Mouse (Mus musculus) forebrain, embryonic 14.5 days (tissue): Measurements from ENCODE around the gene Olfr922. TPM values are rescaled to one million over a fixed set of nuclear protein-coding genes. Genes with fewer than 3 reads are reported as not detected.

Source experiments
- ATAC-seq: fragments of 200-750 bp; cut with Nextera tagmentation; 2 replicates; pipeline ENCODE4 v1.8.0; 2017; ENCODE audit warnings: mild to moderate bottlenecking, moderate library complexity
- DNase-seq: peaks from one replicate; pipeline ENCODE4 v3.0.0-alpha.2; 2015; ENCODE audit warnings: low spot score
- H3K27ac ChIP-seq: fragments of 300-500 bp; sonication (generic); 2 replicates; pipeline ENCODE4 v1.5.1; 2014; ENCODE audit warnings: low read depth, mild to moderate bottlenecking, control low read depth, low read length, moderate library complexity
- H3K27me3 ChIP-seq: fragments of 300-500 bp; sonication (generic); replicated peaks from 2 replicates; pipeline ENCODE4 v1.6.1; 2014; ENCODE audit warnings: low read length, control low read depth, mixed read lengths; ENCODE audit not compliant: control insufficient read depth, insufficient read depth
- H3K36me3 ChIP-seq: fragments of 300-500 bp; sonication (generic); 2 replicates; pipeline ENCODE4 v1.6.1; 2014; ENCODE audit warnings: low read length, control low read depth; ENCODE audit not compliant: control insufficient read depth, insufficient read depth
- H3K4me1 ChIP-seq: fragments of 300-500 bp; sonication (generic); 2 replicates; pipeline ENCODE4 v1.6.1; 2014; ENCODE audit warnings: antibody characterized with exemption, low read length, control low read depth; ENCODE audit not compliant: control insufficient read depth, insufficient read depth
- H3K4me2 ChIP-seq: fragments of 300-500 bp; sonication (generic); 2 replicates; pipeline ENCODE4 v1.6.1; 2014; ENCODE audit warnings: mild to moderate bottlenecking, control low read depth, low read length
- H3K4me3 ChIP-seq: fragments of 300-500 bp; sonication (generic); 2 replicates; pipeline ENCODE4 v1.5.1; 2014; ENCODE audit warnings: low read depth, low read length, control low read depth
- H3K9ac ChIP-seq: fragments of 300-500 bp; sonication (generic); 2 replicates; pipeline ENCODE4 v1.6.1; 2014; ENCODE audit warnings: mild to moderate bottlenecking, low read length, control low read depth, moderate library complexity
- H3K9me3 ChIP-seq: fragments of 300-500 bp; sonication (generic); replicated peaks from 2 replicates; pipeline ENCODE4 v1.6.1; 2016; ENCODE audit warnings: low read length, control low read depth, mixed read lengths; ENCODE audit not compliant: control insufficient read depth
- WGBS: fragments of 180-500 bp; shearing (Covaris S2); extraction: QIAGEN DNeasy Blood & Tissue Kit; methylation state at CpG from one replicate; pipeline ENCODE4 v1.1.7; 2014; 5-methylcytosine and 5-hydroxymethylcytosine counted together
- polyA plus RNA-seq: library from polyadenylated mRNA; unstranded; fragments of >200 nt; fragmentation: Nextera tagmentation; extraction: Ambion mirVana; gene quantifications from 2 replicates; pipeline ENCODE4 v1.2.1, GENCODE M21; 2014

Gene Olfr922
- not detected in 2 replicates for polyA plus RNA-seq

GRCm38 (mm10) chr9:38814314-38814713 is at the start of gene Olfr922:
Gene Olfr922 (plus strand): TSS chr9:38814614.
- H3K36me3 ChIP-seq: no peaks in the 10 kb centered on the region
- 72% methylated on average over 2 of the region's 2 CpGs for WGBS
- H3K4me1 ChIP-seq: no peaks in the 10 kb centered on the region
- no peaks in the 10 kb centered on the region for H3K27me3 ChIP-seq
- DNase-seq: no peak
- H3K4me2 ChIP-seq: no peak within 1 kb of the TSS
- H3K9ac ChIP-seq: no peak within 1 kb of the TSS
- ATAC-seq: no peak
- no peaks in the 10 kb centered on the region for H3K9me3 ChIP-seq
- H3K27ac ChIP-seq: no peak within 1 kb of the TSS
- no peak within 1 kb of the TSS for H3K4me3 ChIP-seq

GRCm38 (mm10) chr9:38772768-38773167 is 41.6 kb upstream of the Olfr922 start, which contains the start of gene Olfr921:
Gene Olfr921 (plus strand): TSS chr9:38773068.
- no peaks in the 10 kb centered on the region for H3K27me3 ChIP-seq
- no peaks in the 10 kb centered on the region for H3K4me1 ChIP-seq
- H3K27ac ChIP-seq: no peak within 1 kb of the TSS
- ATAC-seq (no peak), DNase-seq (no peak)
- H3K9ac ChIP-seq: no peak within 1 kb of the TSS
- H3K4me3 ChIP-seq: no peak within 1 kb of the TSS
- H3K4me2 ChIP-seq: no peak within 1 kb of the TSS
- no peaks in the 10 kb centered on the region for H3K36me3 ChIP-seq
- no peaks in the 10 kb centered on the region for H3K9me3 ChIP-seq

DNA sequence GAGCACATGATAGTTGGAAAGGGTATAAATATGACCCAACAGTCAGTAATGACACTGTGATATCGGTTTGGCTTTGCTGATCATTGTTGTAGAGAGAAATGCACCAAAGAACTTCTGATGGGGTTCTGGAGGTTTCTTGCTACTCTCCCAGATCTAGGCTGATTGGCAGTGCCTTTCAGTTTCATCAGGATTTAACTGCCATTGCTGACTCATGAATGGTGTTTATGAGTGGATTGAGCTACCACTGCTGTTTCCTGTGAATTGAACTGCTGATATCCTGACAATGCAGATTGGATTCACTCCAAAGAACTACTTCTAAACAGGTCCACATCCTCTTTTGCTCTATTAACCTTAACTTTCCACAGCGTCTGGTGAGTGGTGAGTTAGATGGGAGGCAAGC is 21.7 kb upstream of the Olfr922 start:
- no peaks in the 10 kb centered on the region for H3K36me3 ChIP-seq
- no peaks in the 10 kb centered on the region for H3K27me3 ChIP-seq
- 82% methylated on average over 2 of the region's 2 CpGs for WGBS
- H3K9ac ChIP-seq: no peak overlapping the region
- no peak overlapping the region for H3K27ac ChIP-seq
- H3K9me3 ChIP-seq: no peaks in the 10 kb centered on the region
- DNase-seq (no peak), ATAC-seq (no peak)
- no peak overlapping the region for H3K4me3 ChIP-seq
- no peaks in the 10 kb centered on the region for H3K4me1 ChIP-seq
- no peak overlapping the region for H3K4me2 ChIP-seq

- Histone ChIP-seq H3K27me3 (no peaks in the 10 kb centered on the region), H3K9ac (no peak overlapping the region), H3K4me1 (no peaks in the 10 kb centered on the region), H3K4me2 (no peak overlapping the region), H3K4me3 (no peak overlapping the region), H3K27ac (no peak overlapping the region), H3K36me3 (no peaks in the 10 kb centered on the region), H3K9me3 (no peaks in the 10 kb centered on the region)
- no peak for ATAC-seq
- DNase-seq: peak; percentile 49
Observed at GRCm38 (mm10) chr9:38805696-38806095, 8.7 kb upstream of the Olfr922 start.

DNA sequence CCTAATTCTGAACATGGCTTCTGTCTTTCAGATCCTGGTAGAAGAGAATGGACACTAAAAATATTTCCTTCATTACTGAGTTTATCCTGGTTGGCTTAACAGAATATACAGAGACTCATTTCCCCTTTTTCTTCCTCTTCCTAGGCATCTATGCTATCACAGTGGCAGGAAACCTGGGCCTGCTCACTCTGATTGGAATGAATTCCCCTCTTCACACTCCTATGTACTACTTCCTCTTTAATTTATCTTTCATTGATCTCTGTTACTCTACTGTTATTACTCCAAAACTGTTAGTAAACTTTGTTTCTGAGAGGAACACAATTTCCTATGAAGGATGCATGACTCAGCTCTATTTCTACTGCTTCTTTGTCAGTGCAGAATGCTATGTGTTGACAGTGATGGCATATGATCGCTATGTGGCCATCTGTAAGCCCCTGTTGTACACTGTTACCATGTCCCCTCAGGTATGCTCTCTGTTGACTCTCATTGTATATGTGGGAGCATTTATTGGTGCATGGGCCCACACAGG is 1.1 kb downstream of the Olfr922 start:
- Histone ChIP-seq H3K27ac (no peak overlapping the region), H3K4me3 (no peak overlapping the region), H3K27me3 (no peaks in the 10 kb centered on the region), H3K9me3 (no peaks in the 10 kb centered on the region), H3K9ac (no peak overlapping the region), H3K4me1 (no peaks in the 10 kb centered on the region), H3K36me3 (no peaks in the 10 kb centered on the region), H3K4me2 (no peak overlapping the region)
- DNase-seq: no peak
- no peak for ATAC-seq
- WGBS: 86% methylated on average over 1 of the region's 1 CpGs

DNA sequence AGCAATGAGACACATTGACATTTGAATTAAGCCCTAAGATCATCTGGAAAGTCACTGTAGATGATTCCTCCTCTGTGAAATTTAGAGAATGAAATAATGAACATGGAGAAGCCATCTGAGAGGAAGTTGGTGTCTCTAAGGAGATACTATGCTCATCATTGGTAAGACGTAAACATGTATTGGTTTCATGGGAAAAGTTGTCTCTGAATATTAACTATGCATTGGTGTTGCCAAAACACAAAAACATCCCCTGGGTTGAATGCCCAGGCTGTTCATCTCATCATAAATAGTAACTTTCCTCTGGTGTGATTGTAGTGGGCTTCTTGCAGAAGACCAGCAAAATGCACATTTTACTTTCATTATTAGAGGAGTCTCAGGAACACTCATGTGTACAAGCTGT is 11.8 kb downstream of the Olfr922 start, which contains the start of gene Olfr923:
Gene Olfr923, plus strand, starts transcription at position 301 of the 400 bp plus-strand sequence.
- Histone ChIP-seq H3K9me3 (no peaks in the 10 kb centered on the region), H3K4me1 (no peaks in the 10 kb centered on the region), H3K4me3 (no peak within 1 kb of the TSS), H3K27me3 (no peaks in the 10 kb centered on the region), H3K4me2 (no peak within 1 kb of the TSS), H3K27ac (no peak within 1 kb of the TSS), H3K36me3 (no peaks in the 10 kb centered on the region), H3K9ac (no peak within 1 kb of the TSS)
- WGBS: 91% methylated on average over 1 of the region's 1 CpGs
- ATAC-seq: no peak
- DNase-seq: no peak

DNA sequence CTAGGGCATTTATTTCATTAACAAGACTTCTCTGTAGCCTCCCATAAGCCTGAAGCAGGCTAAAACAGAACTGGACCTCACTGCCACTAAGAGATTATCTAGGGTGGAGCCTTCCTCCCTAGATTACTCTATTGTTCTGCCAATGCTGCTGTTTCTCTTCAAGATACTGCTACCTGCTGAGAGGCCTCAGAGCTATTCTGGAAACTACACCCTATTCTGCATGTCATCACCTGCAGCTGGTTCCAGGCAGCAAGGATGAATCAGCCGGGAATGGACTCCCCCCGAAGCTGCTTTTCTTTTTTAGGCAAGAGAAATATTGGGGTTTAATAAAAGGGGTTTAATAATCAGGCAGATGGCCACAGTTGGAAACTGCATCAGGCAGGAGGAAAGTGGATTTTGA is 18.6 kb downstream of the Olfr922 start:
- WGBS: 72% methylated on average over 2 of the region's 2 CpGs
- no peaks in the 10 kb centered on the region for H3K9me3 ChIP-seq
- H3K27ac ChIP-seq: no peak overlapping the region
- ATAC-seq (no peak), DNase-seq (no peak)
- no peak overlapping the region for H3K4me3 ChIP-seq
- H3K4me2 ChIP-seq: no peak overlapping the region
- H3K36me3 ChIP-seq: no peaks in the 10 kb centered on the region
- no peaks in the 10 kb centered on the region for H3K4me1 ChIP-seq
- H3K27me3 ChIP-seq: no peaks in the 10 kb centered on the region
- no peak overlapping the region for H3K9ac ChIP-seq

- Histone ChIP-seq H3K27me3 (no peaks in the 10 kb centered on the region), H3K9me3 (no peaks in the 10 kb centered on the region), H3K27ac (no peak within 1 kb of the TSS), H3K9ac (no peak within 1 kb of the TSS), H3K4me2 (no peak within 1 kb of the TSS), H3K4me1 (no peaks in the 10 kb centered on the region), H3K4me3 (no peak within 1 kb of the TSS), H3K36me3 (no peaks in the 10 kb centered on the region)
- ATAC-seq (no peak), DNase-seq (no peak)
- 74% methylated on average over 1 of the region's 1 CpGs for WGBS
Observed at GRCm38 (mm10) chr9:38844149-38844548, 29.7 kb downstream of the Olfr922 start, which contains the start of gene Olfr924. Gene Olfr924 (plus strand): TSS chr9:38844449.

GRCm38 (mm10) chr9:38854760-38855159 is 40.3 kb downstream of the Olfr922 start, which contains the start of gene Olfr26:
Gene Olfr26 (plus strand): TSS chr9:38855060.
- Histone ChIP-seq H3K4me3 (no peak within 1 kb of the TSS), H3K36me3 (no peaks in the 10 kb centered on the region), H3K4me2 (no peak within 1 kb of the TSS), H3K27me3 (no peaks in the 10 kb centered on the region), H3K9ac (no peak within 1 kb of the TSS), H3K9me3 (no peaks in the 10 kb centered on the region), H3K4me1 (no peaks in the 10 kb centered on the region), H3K27ac (no peak within 1 kb of the TSS)
- DNase-seq (no peak), ATAC-seq (no peak)
